Mouse (Mus musculus) cerebellum, adult 18-20 months (tissue): Measurements from ENCODE around the gene Slc9a2.

Experiments
- DNase-seq, 2 experiments: peaks; one replicate each; pipeline ENCODE4 v3.0.0; 2021

The Slc9a2 gene

DNA sequence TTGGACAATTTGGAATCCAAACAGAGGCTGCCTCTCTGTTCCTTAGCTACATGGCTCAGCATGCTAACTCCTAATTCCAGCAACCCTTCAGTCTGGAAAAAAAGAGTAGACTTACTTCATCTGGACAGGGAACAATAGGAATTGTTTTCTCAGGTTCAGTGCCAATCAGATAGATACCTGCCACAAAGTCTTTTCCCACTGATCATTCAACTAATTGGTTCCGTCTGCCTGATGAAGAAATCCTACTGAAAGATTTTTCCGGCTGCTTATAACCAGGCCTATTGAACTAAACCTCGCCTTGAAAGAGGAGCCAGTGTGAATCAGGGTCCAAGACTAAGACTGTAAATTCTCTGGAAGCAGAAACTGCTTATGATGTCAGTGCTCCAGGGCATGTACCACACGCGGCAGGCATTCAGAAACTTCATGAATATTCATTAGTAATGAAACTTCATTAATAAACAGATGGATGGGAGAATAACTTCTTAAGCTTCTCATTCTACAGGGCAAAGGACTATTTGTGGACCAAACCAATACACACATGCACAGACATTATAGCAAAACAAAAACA lies 109.4 kb downstream of the Slc9a2 start:
- DNase-seq, result no peak

- DNase-seq, result peak; percentile 56 to 77
Observed at GRCm38 (mm10) chr1:40790324-40791141, 110.2 kb downstream of the Slc9a2 start, which contains the start of gene Mfsd9. TSS of gene Mfsd9 (minus strand) at chr1:40790687.

DNA sequence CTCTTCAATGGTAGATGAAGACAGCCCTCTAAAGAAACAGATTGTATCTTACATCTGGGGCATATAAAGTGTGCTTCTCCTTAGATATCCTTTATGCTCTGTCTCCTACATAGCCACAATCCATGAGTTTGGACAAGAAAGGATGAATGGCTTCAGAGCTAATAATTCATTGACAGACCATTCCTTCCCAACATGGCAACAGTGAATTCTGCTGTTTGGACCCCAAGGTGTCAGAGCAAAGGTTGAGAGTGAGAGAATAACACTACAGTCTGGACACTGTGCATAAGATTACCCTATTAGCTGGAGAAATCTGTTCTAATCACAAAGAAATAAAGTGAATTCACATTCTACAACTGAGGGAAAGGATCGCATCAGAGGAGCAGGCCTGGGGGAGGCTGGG lies 115.1 kb downstream of the Slc9a2 start:
- no peak for DNase-seq

DNA sequence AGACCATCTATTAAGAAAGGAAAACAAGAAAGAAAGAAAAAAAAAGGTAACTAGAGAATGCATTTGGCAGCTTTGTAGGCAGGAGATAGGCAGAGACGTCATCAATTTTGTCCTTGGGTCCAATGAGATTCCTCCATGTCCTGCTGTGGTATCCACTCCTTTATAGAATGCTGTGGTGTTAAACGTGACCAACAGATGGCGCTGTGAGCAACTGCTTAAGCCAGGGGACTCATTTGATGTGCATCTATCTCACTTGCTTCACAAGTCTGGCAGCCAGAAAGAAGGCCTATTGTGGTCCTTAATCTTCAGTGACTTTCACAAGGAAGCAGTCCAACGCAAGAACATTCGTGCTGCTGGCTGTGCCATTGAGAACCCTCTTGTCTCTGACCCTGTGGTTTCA lies 117.0 kb downstream of the Slc9a2 start:
- peak; percentile 25 to 32 for DNase-seq

GRCm38 (mm10) chr1:40799121-40799520 lies 118.7 kb downstream of the Slc9a2 start:
- no peak for DNase-seq

DNA sequence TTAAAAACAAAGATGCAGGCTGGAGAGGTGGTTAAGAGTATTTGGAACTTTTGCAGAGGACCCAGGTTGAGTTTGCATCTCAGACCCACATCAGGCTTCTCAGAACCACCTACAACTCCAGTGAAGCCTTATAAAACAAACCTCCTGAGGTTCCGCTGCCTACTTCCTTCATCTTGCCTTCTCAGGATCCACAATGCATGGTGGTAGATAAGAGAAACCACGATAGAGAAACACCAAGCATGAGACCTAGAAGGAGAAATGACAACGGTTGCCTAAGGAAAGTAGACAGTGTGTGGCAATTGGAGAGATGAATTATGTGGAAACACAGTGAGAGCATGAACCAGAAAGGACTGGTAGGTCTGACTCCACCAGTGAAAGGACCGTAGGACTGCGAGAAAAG lies 120.5 kb downstream of the Slc9a2 start:
- no peak for DNase-seq

- peak; percentile 41 to 51 for DNase-seq
Observed at GRCm38 (mm10) chr1:40802759-40803158, 122.4 kb downstream of the Slc9a2 start.

DNA sequence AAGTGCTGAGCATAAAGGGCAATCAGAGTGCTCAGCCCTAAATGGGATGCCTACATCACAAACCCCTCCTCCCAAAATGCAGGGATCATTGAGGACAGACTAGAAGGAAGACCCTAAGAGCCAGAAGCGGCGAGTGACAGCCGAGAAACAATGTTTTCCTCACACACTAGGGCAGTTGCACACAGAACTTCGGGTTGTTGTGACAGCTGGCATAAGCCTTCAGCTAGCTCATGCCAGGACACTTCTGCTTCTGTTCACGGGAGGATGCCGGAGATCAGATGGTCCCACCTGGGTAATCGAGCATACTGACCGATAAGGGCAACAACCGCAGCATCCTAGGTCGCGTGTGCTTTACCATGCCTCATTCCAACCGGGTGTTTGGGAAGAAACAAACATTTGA lies 123.7 kb downstream of the Slc9a2 start:
- DNase-seq, result no peak

- no peak for DNase-seq
Observed at GRCm38 (mm10) chr1:40805351-40805750, 125.0 kb downstream of the Slc9a2 start, which contains the start of gene Tmem182. TSS of gene Tmem182 (plus strand) at chr1:40805601.

DNA sequence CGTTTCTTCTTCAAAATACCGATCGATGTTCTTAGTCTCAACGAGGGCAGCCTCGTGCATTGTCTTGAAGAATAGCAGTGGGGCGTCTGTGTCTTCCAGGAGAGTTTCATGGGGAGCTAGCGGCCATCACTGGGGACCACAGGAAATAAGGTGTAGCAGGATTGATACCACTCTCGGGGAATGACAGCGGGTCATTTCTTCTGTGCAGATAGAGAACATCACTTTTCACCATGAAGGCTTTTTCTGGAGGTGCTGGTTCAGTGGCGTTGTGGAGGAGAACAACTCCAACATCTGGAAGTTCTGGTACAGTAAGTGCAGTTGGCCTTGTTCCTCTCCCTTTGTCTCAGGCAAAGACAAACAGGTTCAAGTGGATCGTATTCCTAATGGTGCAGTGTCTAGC lies 125.5 kb downstream of the Slc9a2 start:
- no peak for DNase-seq

DNA sequence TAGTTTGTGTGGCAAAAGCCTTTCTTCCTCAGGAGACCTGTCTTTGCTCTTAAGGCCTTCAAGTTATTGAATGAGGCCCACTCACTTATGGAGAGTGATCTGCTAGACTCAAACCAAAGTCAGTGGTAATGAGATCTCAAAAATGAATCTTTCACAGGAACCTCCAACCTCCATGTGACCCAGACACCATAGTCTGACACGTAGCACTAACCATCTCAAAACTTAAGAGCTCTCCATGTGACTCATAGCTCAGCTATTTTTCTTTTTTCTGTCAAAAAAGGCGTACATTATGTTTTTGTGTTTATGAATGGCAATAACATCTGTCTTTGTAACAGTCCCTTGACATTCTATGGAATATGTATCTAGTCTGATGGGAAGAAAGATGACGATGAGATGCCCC lies 128.3 kb downstream of the Slc9a2 start:
- DNase-seq, result no peak

DNA sequence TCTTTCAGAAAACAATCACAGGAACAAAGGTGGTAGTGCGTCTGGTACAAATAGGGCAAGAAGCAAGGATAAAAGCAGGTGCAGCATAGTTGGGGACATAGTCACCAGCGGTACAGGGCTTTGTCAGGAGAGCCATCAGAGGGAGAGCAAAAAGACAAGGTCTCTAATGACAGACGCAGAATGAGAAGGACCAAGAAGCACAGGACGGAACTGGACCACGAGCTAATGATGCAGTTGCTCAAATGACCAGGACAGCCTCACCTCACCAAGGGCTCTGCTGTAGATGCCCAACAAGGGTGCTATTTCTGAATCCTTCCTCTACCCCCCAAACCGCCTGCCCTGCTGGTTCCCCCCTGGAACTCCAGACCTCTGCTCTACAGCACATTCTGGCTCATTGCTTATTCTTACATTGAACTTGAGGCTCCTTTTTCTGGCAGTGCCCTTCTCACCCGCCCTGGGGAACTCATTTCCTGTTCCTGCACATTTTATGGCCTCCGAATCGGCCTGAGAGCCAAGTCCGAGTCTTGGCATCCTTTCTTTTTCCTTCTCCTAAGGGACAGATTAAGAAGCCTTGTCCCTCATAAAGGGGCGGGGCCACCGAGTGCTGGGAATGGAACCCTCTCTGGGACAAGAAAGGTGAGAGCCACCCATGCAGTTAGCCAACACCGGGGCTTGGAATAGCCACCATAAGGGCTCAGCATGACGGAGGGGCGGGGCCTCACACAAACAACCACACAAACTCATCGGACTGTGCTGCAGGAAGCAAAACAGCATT lies 134.9 kb downstream of the Slc9a2 start:
- DNase-seq, result no peak
